Mouse (Mus musculus) kidney, postnatal 0 days (tissue): ENCODE results near the gene N4bp1. TPM values are rescaled to one million over a fixed set of nuclear protein-coding genes. Genes with fewer than 3 reads are reported as not detected.
A peak's percentile ranks its signal among the peaks of the same experiment; 100 is the strongest.

Experiments used
- ATAC-seq: fragments of 200-750 bp; cut with Nextera tagmentation; replicated peaks from 2 replicates; pipeline ENCODE4 v1.8.0; 2017; ENCODE audit warnings: low read depth, moderate number of reproducible peaks, moderate TSS enrichment, moderate library complexity; ENCODE audit not compliant: low FRiP score
- DNase-seq: peaks from one replicate; pipeline ENCODE4 v3.0.0-alpha.2; 2016; ENCODE audit warnings: low spot score
- H3K27ac ChIP-seq: fragments of 300-500 bp; sonication (generic); 2 replicates; pipeline ENCODE4 v1.5.1; 2014; ENCODE audit warnings: mild to moderate bottlenecking
- H3K27me3 ChIP-seq: fragments of 300-500 bp; sonication (generic); 2 replicates; pipeline ENCODE4 v1.6.1; 2014; ENCODE audit warnings: low read length, mixed read lengths; ENCODE audit not compliant: insufficient read depth
- H3K36me3 ChIP-seq: fragments of 300-500 bp; sonication (generic); 2 replicates; pipeline ENCODE4 v1.6.1; 2014; ENCODE audit warnings: low read length, mixed read lengths; ENCODE audit not compliant: insufficient read depth
- H3K4me1 ChIP-seq: fragments of 300-500 bp; sonication (generic); replicated peaks from 2 replicates; pipeline ENCODE4 v1.6.1; 2014; ENCODE audit warnings: antibody characterized with exemption, low read length, mixed read lengths; ENCODE audit not compliant: insufficient read depth
- H3K4me2 ChIP-seq: fragments of 300-500 bp; sonication (generic); 2 replicates; pipeline ENCODE4 v1.6.1; 2014; ENCODE audit warnings: mild to moderate bottlenecking, low read length, moderate library complexity, mixed read lengths
- H3K4me3 ChIP-seq: fragments of 300-500 bp; sonication (generic); replicated peaks from 2 replicates; pipeline ENCODE4 v1.5.1; 2014; ENCODE audit warnings: low read depth, low read length
- H3K9ac ChIP-seq: fragments of 300-500 bp; sonication (generic); 2 replicates; pipeline ENCODE4 v1.6.1; 2014; ENCODE audit warnings: low read depth, low read length
- H3K9me3 ChIP-seq: fragments of 300-500 bp; sonication (generic); replicated peaks from 2 replicates; pipeline ENCODE4 v1.6.1; 2016; ENCODE audit warnings: low read length, inconsistent platforms, mixed read lengths
- CTCF ChIP-seq: IDR thresholded peaks from 2 replicates; pipeline ENCODE4 v1.5.1; 2016; ENCODE audit warnings: antibody characterized with exemption, low read depth, mild to moderate bottlenecking, moderate library complexity
- WGBS: fragments of 180-500 bp; shearing (Covaris S2); extraction: QIAGEN DNeasy Blood & Tissue Kit; methylation state at CpG from one replicate; pipeline ENCODE4 v1.1.7; 2014; 5-methylcytosine and 5-hydroxymethylcytosine counted together
- polyA plus RNA-seq: library from polyadenylated mRNA; unstranded; fragments of >200 nt; fragmentation: Nextera tagmentation; extraction: Ambion mirVana; gene quantifications from 2 replicates; pipeline ENCODE4 v1.2.1, GENCODE M21; 2015

Gene N4bp1
- polyA plus RNA-seq, 1 experiment from 2014 or later: 6.3 TPM

- no peaks in the 10 kb centered on the region for H3K9me3 ChIP-seq
- no peak overlapping the region for H3K27ac ChIP-seq
- TF ChIP-seq CTCF: no peak
- ATAC-seq: no peak
- H3K9ac ChIP-seq: no peak overlapping the region
- 72% methylated on average over 1 of the region's 1 CpGs for WGBS
- H3K36me3 ChIP-seq: no peaks in the 10 kb centered on the region
- no peak for DNase-seq
- H3K4me1 ChIP-seq: no peaks in the 10 kb centered on the region
- no peak overlapping the region for H3K4me3 ChIP-seq
- H3K27me3 ChIP-seq: no peaks in the 10 kb centered on the region
- H3K4me2 ChIP-seq: no peak overlapping the region
These were observed 6.5 kb upstream of the N4bp1 start for GRCm38 (mm10) chr8:86891533-86891932.

DNA sequence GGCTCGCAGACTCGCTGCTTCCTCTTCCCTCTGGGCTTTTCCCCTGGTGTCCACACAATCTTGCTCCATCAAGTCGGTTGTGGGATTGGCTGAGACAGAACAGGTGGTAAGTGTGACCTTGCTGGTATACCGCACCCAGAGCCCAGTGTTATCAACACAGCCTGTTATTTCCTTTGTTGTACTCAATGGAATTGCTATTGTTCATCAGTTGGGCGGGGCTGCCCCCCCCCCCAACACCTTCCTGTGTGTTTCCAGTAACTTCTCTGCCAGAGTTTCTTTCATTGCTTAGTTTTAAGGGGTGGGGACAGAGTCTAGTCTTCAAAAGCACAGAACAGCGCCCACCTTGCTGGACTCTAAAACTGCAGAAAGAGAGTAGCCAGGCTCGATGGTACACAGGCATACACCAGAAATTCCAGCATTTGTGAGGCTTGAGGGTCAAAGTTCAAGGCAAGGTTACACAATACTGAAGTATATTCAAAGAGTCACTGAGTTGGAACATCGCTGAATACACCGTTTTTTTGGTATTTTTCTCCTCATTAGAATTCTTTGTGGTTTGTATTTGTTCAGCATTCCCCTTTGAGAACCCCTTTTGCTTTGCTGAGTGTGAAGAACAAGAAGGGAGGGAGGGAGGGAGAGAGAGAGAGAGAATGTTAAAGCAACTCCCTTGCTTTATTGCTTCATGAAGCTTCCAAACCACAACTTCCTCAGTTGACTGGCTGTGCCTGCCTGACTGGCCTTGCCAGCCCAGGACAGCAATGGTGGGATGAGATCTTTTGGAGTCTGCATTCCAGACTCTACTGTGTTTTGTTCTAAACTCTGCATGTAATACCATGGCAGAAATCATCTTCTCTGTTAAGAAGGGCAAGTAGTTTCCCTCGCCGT lies 3.2 kb upstream of the N4bp1 start:
- Histone ChIP-seq H3K27me3 (no peaks in the 10 kb centered on the region), H3K27ac (no peak overlapping the region), H3K36me3 (no peaks in the 10 kb centered on the region), H3K9ac (no peak overlapping the region), H3K4me2 (no peak overlapping the region), H3K4me3 (no peak overlapping the region), H3K4me1 (peaks cover 6% of the 10 kb centered on the region), H3K9me3 (no peaks in the 10 kb centered on the region)
- 59% methylated on average over 11 of the region's 11 CpGs for WGBS
- no peak for DNase-seq
- ATAC-seq: no peak
- TF ChIP-seq CTCF: 0 out of 2 replicates have a peak, but pooled peaks have one; percentile 10

- Histone ChIP-seq H3K4me2 (peak overlapping the region; percentile 89), H3K27ac (peak overlapping the region; percentile 93), H3K27me3 (no peaks in the 10 kb centered on the region), H3K9me3 (no peaks in the 10 kb centered on the region), H3K9ac (peak overlapping the region; percentile 94), H3K36me3 (no peaks in the 10 kb centered on the region), H3K4me1 (peaks cover 13% of the 10 kb centered on the region), H3K4me3 (peak overlapping the region; percentile 96)
- under 1% methylated on average over 16 of the region's 16 CpGs for WGBS
- ATAC-seq (no peak), DNase-seq (peak; percentile 55)
- TF ChIP-seq CTCF: no peak
These were observed 991 bp downstream of the N4bp1 start for GRCm38 (mm10) chr8:86884067-86884466.

DNA sequence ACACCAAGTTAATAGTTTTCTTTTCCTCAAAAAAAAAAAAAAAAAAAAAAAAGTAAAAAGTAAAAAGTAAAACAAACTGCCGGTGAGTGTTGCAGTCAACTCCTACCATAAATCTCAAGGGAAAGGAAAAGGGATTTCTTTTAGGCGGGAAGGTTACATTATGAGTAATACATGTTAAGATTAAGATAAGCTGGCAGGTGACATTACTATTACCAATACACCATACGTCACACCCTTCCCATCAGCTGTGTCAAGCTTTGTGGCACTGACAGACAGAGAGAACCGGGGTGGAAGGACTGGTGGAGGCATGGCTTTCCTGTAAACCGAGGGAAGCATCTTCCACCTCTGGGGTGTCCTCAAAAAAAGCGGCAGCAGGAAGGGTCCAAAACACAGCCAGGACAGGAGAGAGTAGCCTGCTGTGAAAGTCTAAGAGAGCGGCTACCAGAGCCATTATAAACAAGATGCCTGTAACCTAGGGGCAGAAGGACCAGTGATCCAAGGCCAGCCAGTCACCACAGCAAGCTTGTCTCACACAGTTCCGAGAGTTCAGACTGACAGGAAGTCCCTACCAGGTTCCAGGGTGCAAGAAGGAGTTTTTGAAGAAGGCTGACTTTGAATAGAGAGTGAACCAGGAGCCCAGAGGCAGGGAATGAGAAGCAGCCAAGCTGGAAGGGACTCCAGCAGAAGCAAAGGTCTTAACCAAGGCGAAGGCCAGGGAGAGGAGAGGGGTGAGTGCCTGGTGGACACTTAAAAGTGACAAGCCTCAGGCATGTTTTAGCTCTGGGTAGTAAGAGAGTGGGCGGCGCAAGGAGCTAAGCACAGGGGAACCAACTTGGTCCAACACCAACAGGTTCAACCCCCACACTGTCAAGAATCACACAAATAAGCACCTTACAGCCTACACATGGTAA lies 2.2 kb downstream of the N4bp1 start:
- DNase-seq (no peak), ATAC-seq (no peak)
- Histone ChIP-seq H3K9me3 (no peaks in the 10 kb centered on the region), H3K36me3 (no peaks in the 10 kb centered on the region), H3K27me3 (no peaks in the 10 kb centered on the region), H3K9ac (peak overlapping the region; percentile 43; the same call in 1 of the 2 replicates), H3K4me1 (peaks cover 13% of the 10 kb centered on the region), H3K4me3 (0 out of 2 replicates have a peak overlapping the region, but pooled peaks have one; percentile 3), H3K4me2 (peak overlapping the region; percentile 89), H3K27ac (no peak overlapping the region)
- TF ChIP-seq CTCF: no peak
- 52% methylated on average over 11 of the region's 11 CpGs for WGBS

GRCm38 (mm10) chr8:86881951-86882350 lies 3.1 kb downstream of the N4bp1 start:
- WGBS: 44% methylated on average over 9 of the region's 9 CpGs
- H3K36me3 ChIP-seq: no peaks in the 10 kb centered on the region
- H3K27ac ChIP-seq: no peak overlapping the region
- no peaks in the 10 kb centered on the region for H3K9me3 ChIP-seq
- no peak overlapping the region for H3K4me2 ChIP-seq
- peaks cover 13% of the 10 kb centered on the region for H3K4me1 ChIP-seq
- no peak for ATAC-seq
- TF ChIP-seq CTCF: no peak
- H3K27me3 ChIP-seq: no peaks in the 10 kb centered on the region
- no peak for DNase-seq
- H3K9ac ChIP-seq: no peak overlapping the region
- H3K4me3 ChIP-seq: no peak overlapping the region

GRCm38 (mm10) chr8:86881068-86881609 lies 3.9 kb downstream of the N4bp1 start:
- no peaks in the 10 kb centered on the region for H3K9me3 ChIP-seq
- no peak overlapping the region for H3K9ac ChIP-seq
- no peak overlapping the region for H3K4me3 ChIP-seq
- no peaks in the 10 kb centered on the region for H3K27me3 ChIP-seq
- no peak overlapping the region for H3K4me2 ChIP-seq
- H3K27ac ChIP-seq: no peak overlapping the region
- ATAC-seq (no peak), DNase-seq (no peak)
- 61% methylated on average over 11 of the region's 11 CpGs for WGBS
- no peak for TF ChIP-seq CTCF
- H3K36me3 ChIP-seq: no peaks in the 10 kb centered on the region
- H3K4me1 ChIP-seq: peaks cover 13% of the 10 kb centered on the region
